ENCODE assay signal across 16 mouse cellular contexts in the genomic region with DNA sequence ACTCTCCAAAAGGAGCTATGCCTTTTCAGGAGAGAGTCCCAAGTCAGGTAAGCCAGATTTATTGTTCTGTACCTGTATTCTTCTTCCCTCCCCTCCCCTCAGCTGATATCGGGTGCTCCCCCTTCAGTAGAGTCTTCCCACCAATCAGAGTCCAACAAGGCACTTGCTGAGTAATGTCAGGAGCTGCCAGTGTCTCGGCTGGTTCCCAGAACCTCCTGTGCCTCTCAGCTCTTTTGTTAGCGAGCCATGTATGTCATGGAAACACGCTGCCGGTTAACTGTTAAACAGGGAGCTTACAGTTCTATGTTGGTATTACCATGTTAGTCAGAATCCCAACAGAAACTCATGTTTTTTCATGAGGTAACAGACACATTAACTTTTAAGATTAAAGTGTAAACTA.
"Had no signal": no experiment of that assay in that cellular context is flagged by ENCODE, and none has a peak within 500 bp of the region (broad histone marks: within the 10 kb centered on the region; RNA-seq: fewer than 3 reads in every experiment).

No protein-coding gene starts in this region.

- H3K4me2 ChIP-seq: liver, embryonic 13.5 days; midbrain, embryonic 12.5 days; midbrain, embryonic 15.5 days; neural tube, embryonic 12.5 days; neural tube, embryonic 15.5 days; stomach, embryonic 15.5 days had no signal

- H3K27ac ChIP-seq: left cerebral cortex, adult 2 months; liver, embryonic 13.5 days; midbrain, embryonic 12.5 days; midbrain, embryonic 15.5 days; neural tube, embryonic 12.5 days; neural tube, embryonic 15.5 days; stomach, embryonic 15.5 days had no signal

- H3K27me3 ChIP-seq: liver, embryonic 13.5 days; midbrain, embryonic 12.5 days; midbrain, embryonic 15.5 days; neural tube, embryonic 12.5 days; neural tube, embryonic 15.5 days; stomach, embryonic 15.5 days had no signal

- ATAC-seq: intestine, postnatal 0 days had no signal

- H3K4me3 ChIP-seq: left cerebral cortex, adult 2 months; liver, embryonic 13.5 days; midbrain, embryonic 12.5 days; midbrain, embryonic 15.5 days; neural tube, embryonic 12.5 days; neural tube, embryonic 15.5 days; stomach, embryonic 15.5 days had no signal

- H3K36me3 ChIP-seq: liver, embryonic 13.5 days; midbrain, embryonic 12.5 days; midbrain, embryonic 15.5 days; neural tube, embryonic 12.5 days; neural tube, embryonic 15.5 days; stomach, embryonic 15.5 days had no signal

- H3K4me1 ChIP-seq: liver, embryonic 13.5 days; midbrain, embryonic 12.5 days; midbrain, embryonic 15.5 days; neural tube, embryonic 12.5 days; neural tube, embryonic 15.5 days; stomach, embryonic 15.5 days had no signal

- H3K9ac ChIP-seq: liver, embryonic 13.5 days; midbrain, embryonic 12.5 days; midbrain, embryonic 15.5 days; neural tube, embryonic 12.5 days; neural tube, embryonic 15.5 days; stomach, embryonic 15.5 days had no signal

- DNase-seq: layer of hippocampus, postnatal 36 days; liver, embryonic 13.5 days; lung, adult 2 months; lung, postnatal 14 days; lung, postnatal 4 days; retina, postnatal 1 day; right cerebral cortex, postnatal 25 days; spleen, adult 18-20 months; thymus, postnatal 25 days had no signal

- H3K9me3 ChIP-seq: liver, embryonic 13.5 days; midbrain, embryonic 12.5 days; midbrain, embryonic 15.5 days; neural tube, embryonic 12.5 days; neural tube, embryonic 15.5 days; stomach, embryonic 15.5 days had no signal
